ENCODE assay signal across 7 mouse cellular contexts in the genomic region with DNA sequence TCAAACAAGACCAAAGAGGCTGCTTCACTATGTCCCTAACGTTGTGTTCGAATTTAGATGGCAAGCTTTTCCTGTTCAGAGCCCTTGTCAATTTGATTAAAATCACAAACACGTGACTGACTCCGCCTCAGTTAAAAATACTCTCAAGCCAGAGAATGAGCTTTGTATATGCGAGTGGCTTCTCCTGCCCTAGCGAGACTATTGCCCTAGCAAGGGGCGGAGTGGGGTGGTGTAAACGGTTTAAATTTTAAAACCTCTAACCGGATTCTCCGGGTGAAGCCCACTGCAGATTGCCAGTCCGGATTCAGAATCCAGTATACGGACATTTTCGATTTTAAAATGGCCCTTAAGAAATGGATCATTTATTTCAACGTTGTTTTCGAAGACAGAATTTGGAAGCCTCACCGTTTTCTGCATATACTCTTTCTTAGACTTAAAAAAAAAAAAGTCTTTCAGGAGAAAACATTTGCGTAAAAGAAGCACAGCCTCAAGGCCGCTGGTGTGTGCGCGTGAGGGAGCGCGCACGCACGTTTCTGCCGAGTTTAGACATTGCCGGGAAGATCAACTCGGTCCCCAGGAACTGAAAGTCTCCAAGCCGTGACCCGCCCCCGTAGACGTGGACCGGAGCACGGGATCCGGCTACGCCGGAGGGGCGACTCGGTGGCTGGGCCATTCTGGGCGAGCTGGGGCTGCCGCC.
A peak's percentile ranks its signal among the peaks of the same experiment; 100 is the strongest.
DNase-seq lines count a peak whose midpoint lies in the region; ATAC-seq lines count a peak whose summit lies in the region.

No protein-coding gene starts in this region.

- 2% methylated on average over 40 of the region's 40 CpGs for WGBS in heart, embryonic 16.5 days
- 1% methylated on average over 40 of the region's 40 CpGs for WGBS in lung, embryonic 16.5 days

- H3K9ac ChIP-seq in heart, embryonic 16.5 days (ENCODE audit: low read length), result peak overlapping the region; percentile 69
- peak overlapping the region; percentile 46 for H3K9ac ChIP-seq in lung, embryonic 16.5 days (ENCODE audit: low read length)

- no peaks in the 10 kb centered on the region for H3K36me3 ChIP-seq in heart, embryonic 16.5 days (ENCODE audit: control insufficient read depth, insufficient read depth)
- H3K36me3 ChIP-seq in lung, embryonic 16.5 days (ENCODE audit: control insufficient read depth, insufficient read depth, low read length), result no peaks in the 10 kb centered on the region

- H3K27ac ChIP-seq in heart, embryonic 16.5 days (ENCODE audit: low read length), result no peak overlapping the region
- H3K27ac ChIP-seq in lung, embryonic 16.5 days (ENCODE audit: low read length), result no peak overlapping the region

- ATAC-seq in heart, embryonic 16.5 days (replicated peaks; ENCODE audit: extremely low read depth, insufficient read depth, low FRiP score), result peak; percentile 68
- no peak for ATAC-seq in lung, embryonic 16.5 days (ENCODE audit: low read depth)

- peak overlapping the region; percentile 85 for H3K4me3 ChIP-seq in heart, embryonic 16.5 days (ENCODE audit: low read length)
- peak overlapping the region; percentile 62 for H3K4me3 ChIP-seq in lung, embryonic 16.5 days (ENCODE audit: low read length)

- H3K4me2 ChIP-seq in heart, embryonic 16.5 days (ENCODE audit: low read depth, low read length), result peak overlapping the region; percentile 81
- H3K4me2 ChIP-seq in lung, embryonic 16.5 days (ENCODE audit: low read depth, low read length), result peak overlapping the region; percentile 74

- H3K4me1 ChIP-seq in heart, embryonic 16.5 days (ENCODE audit: control insufficient read depth, insufficient read depth, low read length), result peaks cover 5% of the 10 kb centered on the region
- H3K4me1 ChIP-seq in lung, embryonic 16.5 days (replicated peaks; ENCODE audit: control insufficient read depth, insufficient read depth, low read length), result peaks cover 6% of the 10 kb centered on the region

- H3K9me3 ChIP-seq in heart, embryonic 16.5 days (replicated peaks; ENCODE audit: control insufficient read depth, low read length), result no peaks in the 10 kb centered on the region
- no peaks in the 10 kb centered on the region for H3K9me3 ChIP-seq in lung, embryonic 16.5 days (ENCODE audit: control insufficient read depth, low read length)

- DNase-seq in 3T3-L1 (ENCODE audit: low read depth, low spot score), result peak; percentile 56
- peak; percentile 53 to 54 for DNase-seq in B cell, adult 2 months
- peak; percentile 44 for DNase-seq in embryo, embryonic 11 days
- DNase-seq in kidney, postnatal 25 days, result peak; percentile 4 to 45
- peak; percentile 31 for DNase-seq in right cerebral cortex, postnatal 4 days

- H3K27me3 ChIP-seq in heart, embryonic 16.5 days (ENCODE audit: control insufficient read depth, insufficient read depth, low read length), result no peaks in the 10 kb centered on the region
- H3K27me3 ChIP-seq in lung, embryonic 16.5 days (ENCODE audit: control insufficient read depth, insufficient read depth, low read depth, low read length), result no peaks in the 10 kb centered on the region
